Mouse (Mus musculus) spleen, postnatal 4 days (tissue): ENCODE results near the gene H2al1b.
"Not testable (repeated sequence)": the region's sequence is repeated elsewhere in the genome, so short reads cannot be mapped to it uniquely, and the experiment has no call there.

ENCODE experiments used
- DNase-seq, 2 experiments: peaks; one replicate each; pipeline ENCODE4 v3.0.0; 2022; ENCODE audit warnings: low spot score in 2 of 2

The H2al1b gene

DNA sequence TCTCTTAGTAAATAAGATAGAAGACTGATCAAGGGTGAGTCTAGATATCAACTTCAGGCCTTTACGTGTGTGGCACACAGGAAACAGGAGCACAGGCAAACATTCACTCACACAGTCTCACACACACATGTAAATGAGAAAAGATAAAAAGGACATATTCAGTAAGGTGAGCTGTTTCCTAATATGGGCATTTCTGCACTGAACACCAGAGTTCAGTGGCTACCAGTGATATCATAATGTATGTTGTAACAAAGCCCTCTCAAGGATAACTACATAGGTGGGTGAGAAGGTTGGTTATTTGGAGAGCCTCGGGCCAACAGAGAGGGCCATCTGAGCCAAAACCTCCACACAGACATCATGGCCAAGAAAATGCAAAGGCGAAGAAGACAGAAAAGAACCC, at the start of gene H2al1b:
H2al1b (plus strand) TSS at position 301 of the 400 bp plus-strand sequence.
- not testable (repeated sequence) for DNase-seq

DNA sequence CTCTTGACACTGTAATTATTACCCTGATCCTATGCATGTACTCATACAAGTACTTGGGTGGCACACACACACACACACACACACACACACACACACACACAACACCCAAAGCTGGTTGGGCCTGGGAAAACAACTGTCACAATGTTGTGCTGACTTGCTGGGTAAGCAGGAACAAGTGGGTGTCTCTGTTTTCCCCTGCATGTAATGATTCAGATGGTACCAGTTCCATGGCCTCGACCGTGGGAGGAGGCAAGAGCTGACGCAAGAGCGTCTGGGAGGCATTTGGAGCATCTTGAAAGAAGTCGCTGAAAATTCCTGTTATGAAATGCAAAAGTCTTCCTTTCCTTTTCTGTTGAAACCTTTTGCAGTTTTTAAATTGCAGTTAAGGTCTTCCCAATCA, 48.2 kb upstream of the H2al1b start:
- no peak for DNase-seq

DNA sequence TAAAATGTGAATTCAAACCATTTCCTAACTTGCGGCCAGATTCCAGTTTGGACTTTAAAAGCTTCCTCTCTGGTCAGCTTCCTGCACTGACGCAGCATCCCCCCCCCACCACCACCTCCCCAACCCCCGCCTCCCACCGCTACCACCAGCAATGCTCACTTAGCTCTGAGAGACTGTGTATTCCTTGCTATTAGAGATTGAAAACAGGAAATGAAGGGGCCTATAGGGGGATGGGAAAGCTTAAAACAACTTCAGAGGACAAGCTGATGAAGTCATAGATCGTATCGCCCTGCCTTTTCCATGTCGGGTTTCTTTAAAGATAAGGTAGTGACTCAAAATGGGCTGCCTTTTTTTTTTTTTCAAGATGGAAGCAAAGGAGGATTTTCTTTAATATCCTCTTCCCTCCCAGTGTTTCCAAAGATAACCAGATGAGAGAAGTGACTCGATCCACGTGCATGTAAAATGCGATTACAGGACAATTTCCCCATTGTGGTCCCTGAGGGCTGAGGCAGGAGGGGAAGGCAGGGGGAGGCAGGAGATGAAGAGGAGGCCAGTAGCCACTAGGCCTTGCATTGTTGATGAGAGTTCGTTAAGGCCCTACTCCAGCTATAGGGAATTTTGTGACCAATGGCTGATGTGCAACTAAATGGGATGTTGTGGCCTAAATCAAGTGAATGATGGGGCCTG, 47.6 kb upstream of the H2al1b start:
- no peak for DNase-seq

DNA sequence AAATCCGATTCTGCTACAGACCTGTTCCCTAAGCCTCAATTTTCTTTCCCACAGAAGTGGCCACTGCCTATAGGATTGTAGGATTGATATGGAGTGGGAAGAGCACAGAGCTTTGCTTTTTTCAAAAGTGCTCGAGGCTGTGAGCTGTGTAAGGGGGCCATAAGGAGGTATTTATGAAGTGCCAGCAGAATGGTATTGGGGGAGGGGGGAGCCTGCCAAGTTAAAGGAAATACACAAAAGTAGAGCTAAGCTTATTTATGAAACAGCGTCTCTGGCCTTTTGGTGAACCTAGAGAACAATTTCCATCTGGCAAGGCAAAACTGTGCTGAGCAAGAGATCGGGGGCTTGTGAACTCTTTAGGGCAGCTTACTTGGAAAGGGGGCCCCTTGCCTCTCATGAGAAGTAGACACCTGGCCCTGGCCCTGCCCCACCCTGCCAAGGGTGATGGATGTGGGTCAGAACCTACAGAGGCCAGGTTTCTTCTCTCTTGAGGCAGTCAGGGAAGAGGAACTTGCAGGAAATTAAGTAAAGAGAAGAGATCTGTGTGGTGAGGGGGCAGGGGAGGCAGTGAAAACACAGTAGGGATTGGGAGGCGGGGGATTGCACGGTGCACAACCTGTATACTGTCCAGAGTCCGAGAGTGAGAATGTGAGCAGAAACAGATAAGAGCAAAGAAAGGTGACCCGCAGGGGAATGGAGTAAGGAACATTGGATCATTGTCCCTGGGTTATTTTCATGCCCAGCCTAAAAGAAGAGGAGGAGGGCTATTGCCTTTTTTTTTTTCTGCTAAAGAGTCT, 46.5 kb upstream of the H2al1b start:
- no peak for DNase-seq

DNA sequence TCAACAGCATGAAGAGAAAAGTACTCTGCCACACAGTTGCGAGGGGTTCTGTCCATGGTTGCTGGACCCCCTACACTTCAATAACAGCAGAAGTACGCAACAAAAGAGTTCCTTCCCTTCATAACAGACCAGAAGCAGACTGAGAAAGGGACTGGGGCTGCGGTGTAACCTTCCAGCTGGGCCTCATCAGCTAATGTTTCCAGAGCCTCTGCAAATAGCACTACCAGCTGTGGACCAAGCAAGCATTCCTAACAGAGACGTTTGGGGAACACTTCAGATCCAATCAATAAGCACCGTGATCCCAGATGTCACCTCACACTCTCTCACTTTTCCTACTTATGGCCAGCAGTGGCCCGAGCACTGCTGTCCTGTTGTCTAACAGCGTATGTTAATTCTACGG, 37.3 kb upstream of the H2al1b start:
- no peak for DNase-seq

DNA sequence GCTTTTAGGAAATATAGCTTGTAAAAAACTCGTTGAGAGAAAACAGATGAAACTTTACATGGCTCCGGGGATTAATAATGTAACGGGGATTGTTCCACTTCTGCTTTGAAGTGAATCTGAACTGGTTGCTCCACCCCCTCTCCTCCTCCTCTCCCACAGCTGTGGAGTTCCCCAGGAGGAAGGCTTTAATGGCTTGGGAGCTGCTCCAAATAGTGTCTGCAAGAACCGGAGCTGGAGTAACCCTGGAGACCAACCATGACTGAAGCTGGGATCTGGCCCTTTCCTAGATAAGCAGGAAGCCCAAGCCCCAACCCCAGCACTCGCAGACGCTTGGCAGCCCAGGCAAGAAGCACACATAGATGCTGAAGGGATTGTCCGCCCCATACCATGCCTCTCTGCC, 34.4 kb upstream of the H2al1b start:
- no peak for DNase-seq

DNA sequence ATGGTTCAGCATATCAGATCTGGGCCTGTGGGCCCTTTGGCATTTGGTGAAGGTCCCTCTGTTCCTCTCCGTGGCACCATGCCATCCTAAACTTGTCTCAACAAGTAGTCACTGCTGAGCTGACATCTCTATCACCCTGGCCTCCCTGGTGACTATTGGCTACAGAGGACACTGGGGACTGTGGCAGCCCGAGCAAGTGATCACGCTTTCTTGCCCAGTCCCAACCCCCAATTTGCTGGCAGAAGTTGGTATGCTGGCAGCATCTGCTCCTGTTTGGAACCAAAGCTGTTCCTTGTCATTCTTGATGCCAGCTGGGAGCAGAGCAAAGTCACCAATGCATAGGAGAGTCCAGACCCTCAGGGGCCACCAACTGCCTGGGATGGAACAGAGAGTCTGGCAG, 33.2 kb upstream of the H2al1b start:
- no peak for DNase-seq

DNA sequence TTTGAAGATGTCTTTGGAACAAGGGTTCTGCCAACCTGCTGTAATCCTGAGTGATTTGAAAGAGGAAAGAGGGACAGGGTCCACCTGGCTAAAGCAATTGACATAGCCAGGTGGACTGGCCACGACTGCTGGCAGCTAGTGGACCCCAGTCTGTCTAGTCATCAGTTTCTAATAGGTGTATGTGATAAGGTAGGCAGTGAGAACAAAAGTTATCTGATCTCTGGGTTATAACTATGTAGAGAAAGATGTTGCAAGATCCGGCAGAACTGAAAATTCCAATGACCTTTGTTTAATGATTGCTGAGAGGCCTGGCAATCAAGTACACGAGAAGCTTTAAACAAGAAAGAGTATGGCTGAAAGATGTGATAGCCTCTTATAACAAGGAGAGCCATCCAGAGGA, 29.0 kb upstream of the H2al1b start:
- no peak for DNase-seq

DNA sequence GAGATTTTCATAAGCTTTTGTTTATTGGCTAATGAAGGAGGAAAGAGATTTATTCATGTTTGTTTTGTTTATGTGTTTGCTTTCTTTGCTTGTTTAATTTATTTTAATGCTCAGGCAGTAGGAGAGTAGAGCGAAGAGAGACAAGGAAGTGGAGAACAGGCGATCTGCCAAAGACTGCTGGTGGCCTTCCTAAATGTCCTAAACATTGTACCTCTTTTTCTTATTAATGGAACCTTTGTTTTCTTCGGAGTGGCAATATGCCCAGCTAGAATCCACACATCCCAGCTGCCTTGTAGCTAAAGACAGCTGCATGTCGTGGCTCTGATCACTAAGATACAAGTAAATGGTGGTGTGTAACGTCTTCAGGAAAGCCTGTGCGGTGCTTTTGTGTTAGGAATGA, 25.1 kb upstream of the H2al1b start:
- DNase-seq: no peak

DNA sequence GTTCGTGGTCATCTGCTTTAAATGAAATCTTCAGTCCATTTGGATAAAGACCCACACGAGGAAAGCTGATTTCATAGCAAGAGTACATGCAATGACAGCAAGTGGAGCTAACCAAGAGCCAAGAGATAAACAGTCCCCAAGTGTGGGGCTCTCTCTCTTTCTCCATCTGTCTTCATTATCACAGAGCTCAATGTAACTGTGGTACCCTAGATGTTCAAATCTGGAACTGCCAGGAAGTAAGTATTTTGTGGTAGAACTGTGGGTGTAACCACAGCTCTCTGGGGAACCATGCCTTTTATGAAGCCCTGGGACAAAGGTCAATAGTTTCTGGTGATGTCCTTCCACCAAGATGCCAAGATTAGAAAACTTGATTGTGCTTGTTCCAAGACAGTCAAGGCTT, 21.5 kb upstream of the H2al1b start:
- DNase-seq: no peak

DNA sequence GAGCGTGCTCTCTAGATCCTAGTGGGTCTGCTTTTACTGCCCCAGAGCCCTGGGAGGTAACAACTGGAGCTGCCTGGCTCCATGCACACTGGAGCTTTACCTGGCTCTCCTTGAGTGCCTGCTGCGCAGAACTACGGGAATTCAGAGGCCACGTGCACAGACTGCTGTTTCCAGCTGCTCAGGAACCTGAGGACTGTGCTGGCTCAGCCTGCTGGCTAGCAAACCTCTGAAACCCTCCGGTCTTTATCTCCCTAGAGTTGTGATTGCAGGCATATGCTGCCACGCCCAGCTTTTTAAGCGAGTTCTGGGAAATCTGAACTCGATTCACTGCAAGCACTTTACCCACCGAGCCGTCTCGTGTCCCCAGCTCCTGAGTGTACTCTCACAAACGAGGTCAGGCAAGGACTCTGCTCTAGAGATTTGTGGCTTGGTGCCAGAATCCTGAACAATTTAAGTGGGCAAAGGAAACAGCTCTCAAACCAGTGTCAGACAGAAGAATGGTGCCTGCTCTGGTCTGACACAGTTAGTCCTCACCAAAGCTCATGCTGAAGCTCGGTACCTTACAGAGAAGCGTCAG, 13.8 kb upstream of the H2al1b start:
- no peak for DNase-seq

DNA sequence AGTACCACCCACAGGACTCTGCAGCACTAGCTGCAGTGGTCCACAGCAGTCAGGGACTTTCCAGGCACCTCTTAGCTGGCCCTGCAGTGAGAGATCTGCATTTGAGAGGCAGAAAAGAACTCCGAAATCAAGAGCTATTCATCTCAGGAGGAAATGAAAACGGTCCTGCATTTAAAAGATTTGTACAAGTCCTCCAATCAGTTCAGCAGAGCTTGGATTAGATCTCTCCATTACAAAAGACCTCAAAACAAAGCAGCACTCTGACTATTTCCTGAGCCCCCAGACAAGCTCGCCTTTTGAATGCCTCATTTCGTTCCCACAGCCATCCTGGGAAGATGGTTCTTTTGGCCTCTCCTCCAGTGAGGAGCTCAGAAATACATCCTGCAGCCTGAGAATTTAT, 13.0 kb upstream of the H2al1b start:
- DNase-seq: no peak

DNA sequence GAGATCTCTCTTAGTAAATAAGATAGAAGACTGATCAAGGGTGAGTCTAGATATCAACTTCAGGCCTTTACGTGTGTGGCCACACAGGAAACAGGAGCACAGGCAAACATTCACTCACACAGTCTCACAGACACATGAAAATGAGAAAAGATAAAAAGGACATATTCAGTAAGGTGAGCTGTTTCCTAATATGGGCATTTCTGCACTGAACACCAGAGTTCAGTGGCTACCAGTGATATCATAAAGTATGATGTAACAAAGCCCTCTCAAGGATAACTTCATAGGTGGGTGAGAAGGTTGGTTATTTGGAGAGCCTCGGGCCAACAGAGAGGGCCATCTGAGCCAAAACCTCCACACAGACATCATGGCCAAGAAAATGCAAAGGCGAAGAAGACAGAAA, 3.3 kb upstream of the H2al1b start, which contains the start of gene H2al1a:
H2al1a (plus strand) TSS at position 301 of the 400 bp plus-strand sequence.
- not testable (repeated sequence) for DNase-seq

DNA sequence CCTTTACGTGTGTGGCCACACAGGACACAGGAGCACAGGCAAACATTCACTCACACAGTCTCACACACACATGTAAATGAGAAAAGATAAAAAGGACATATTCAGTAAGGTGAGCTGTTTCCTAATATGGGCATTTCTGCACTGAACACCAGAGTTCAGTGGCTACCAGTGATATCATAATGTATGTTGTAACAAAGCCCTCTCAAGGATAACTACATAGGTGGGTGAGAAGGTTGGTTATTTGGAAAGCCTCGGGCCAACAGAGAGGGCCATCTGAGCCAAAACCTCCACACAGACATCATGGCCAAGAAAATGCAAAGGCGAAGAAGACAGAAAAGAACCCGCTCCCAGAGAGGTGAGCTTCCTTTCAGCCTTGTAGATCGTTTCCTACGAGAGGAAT, 3.1 kb downstream of the H2al1b start, which contains the start of gene H2al1c:
H2al1c (plus strand) TSS at position 301 of the 400 bp plus-strand sequence.
- not testable (repeated sequence) for DNase-seq

DNA sequence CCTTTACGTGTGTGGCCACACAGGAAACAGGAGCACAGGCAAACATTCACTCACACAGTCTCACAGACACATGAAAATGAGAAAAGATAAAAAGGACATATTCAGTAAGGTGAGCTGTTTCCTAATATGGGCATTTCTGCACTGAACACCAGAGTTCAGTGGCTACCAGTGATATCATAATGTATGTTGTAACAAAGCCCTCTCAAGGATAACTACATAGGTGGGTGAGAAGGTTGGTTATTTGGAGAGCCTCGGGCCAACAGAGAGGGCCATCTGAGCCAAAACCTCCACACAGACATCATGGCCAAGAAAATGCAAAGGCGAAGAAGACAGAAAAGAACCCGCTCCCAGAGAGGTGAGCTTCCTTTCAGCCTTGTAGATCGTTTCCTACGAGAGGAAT, 6.3 kb downstream of the H2al1b start, which contains the start of gene H2al1d:
H2al1d (plus strand) TSS at position 301 of the 400 bp plus-strand sequence.
- DNase-seq: not testable (repeated sequence)

DNA sequence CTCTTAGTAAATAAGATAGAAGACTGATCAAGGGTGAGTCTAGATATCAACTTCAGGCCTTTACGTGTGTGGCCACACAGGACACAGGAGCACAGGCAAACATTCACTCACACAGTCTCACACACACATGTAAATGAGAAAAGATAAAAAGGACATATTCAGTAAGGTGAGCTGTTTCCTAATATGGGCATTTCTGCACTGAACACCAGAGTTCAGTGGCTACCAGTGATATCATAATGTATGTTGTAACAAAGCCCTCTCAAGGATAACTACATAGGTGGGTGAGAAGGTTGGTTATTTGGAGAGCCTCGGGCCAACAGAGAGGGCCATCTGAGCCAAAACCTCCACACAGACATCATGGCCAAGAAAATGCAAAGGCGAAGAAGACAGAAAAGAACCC, 9.4 kb downstream of the H2al1b start, which contains the start of gene H2al1e:
H2al1e (plus strand) TSS at position 301 of the 400 bp plus-strand sequence.
- not testable (repeated sequence) for DNase-seq

DNA sequence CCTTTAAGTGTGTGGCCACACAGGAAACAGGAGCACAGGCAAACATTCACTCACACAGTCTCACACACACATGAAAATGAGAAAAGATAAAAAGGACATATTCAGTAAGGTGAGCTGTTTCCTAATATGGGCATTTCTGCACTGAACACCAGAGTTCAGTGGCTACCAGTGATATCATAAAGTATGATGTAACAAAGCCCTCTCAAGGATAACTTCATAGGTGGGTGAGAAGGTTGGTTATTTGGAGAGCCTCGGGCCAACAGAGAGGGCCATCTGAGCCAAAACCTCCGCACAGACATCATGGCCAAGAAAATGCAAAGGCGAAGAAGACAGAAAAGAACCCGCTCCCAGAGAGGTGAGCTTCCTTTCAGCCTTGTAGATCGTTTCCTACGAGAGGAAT, 12.6 kb downstream of the H2al1b start, which contains the start of gene H2al1f:
H2al1f (plus strand) TSS at position 301 of the 400 bp plus-strand sequence.
- not testable (repeated sequence) for DNase-seq

DNA sequence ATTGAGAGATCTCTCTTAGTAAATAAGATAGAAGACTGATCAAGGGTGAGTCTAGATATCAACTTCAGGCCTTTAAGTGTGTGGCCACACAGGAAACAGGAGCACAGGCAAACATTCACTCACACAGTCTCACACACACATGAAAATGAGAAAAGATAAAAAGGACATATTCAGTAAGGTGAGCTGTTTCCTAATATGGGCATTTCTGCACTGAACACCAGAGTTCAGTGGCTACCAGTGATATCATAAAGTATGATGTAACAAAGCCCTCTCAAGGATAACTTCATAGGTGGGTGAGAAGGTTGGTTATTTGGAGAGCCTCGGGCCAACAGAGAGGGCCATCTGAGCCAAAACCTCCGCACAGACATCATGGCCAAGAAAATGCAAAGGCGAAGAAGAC, 15.7 kb downstream of the H2al1b start, which contains the start of gene H2al1g:
H2al1g (plus strand) TSS at position 301 of the 400 bp plus-strand sequence.
- not testable (repeated sequence) for DNase-seq

DNA sequence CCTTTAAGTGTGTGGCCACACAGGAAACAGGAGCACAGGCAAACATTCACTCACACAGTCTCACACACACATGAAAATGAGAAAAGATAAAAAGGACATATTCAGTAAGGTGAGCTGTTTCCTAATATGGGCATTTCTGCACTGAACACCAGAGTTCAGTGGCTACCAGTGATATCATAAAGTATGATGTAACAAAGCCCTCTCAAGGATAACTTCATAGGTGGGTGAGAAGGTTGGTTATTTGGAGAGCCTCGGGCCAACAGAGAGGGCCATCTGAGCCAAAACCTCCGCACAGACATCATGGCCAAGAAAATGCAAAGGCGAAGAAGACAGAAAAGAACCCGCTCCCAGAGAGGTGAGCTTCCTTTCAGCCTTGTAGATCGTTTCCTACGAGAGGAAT, 19.0 kb downstream of the H2al1b start, which contains the start of gene H2al1h:
H2al1h (plus strand) TSS at position 301 of the 400 bp plus-strand sequence.
- not testable (repeated sequence) for DNase-seq

DNA sequence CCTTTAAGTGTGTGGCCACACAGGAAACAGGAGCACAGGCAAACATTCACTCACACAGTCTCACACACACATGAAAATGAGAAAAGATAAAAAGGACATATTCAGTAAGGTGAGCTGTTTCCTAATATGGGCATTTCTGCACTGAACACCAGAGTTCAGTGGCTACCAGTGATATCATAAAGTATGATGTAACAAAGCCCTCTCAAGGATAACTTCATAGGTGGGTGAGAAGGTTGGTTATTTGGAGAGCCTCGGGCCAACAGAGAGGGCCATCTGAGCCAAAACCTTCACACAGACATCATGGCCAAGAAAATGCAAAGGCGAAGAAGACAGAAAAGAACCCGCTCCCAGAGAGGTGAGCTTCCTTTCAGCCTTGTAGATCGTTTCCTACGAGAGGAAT, 22.1 kb downstream of the H2al1b start, which contains the start of gene H2al1i:
H2al1i (plus strand) TSS at position 301 of the 400 bp plus-strand sequence.
- not testable (repeated sequence) for DNase-seq

DNA sequence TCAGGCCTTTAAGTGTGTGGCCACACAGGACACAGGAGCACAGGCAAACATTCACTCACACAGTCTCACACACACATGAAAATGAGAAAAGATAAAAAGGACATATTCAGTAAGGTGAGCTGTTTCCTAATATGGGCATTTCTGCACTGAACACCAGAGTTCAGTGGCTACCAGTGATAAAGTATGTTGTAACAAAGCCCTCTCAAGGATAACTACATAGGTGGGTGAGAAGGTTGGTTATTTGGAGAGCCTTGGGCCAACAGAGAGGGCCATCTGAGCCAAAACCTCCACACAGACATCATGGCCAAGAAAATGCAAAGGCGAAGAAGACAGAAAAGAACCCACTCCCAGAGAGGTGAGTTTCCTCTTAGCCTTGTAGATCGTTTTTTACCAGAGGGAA, 25.3 kb downstream of the H2al1b start, which contains the start of gene H2al1j:
H2al1j (plus strand) TSS at position 301 of the 400 bp plus-strand sequence.
- DNase-seq: not testable (repeated sequence)

DNA sequence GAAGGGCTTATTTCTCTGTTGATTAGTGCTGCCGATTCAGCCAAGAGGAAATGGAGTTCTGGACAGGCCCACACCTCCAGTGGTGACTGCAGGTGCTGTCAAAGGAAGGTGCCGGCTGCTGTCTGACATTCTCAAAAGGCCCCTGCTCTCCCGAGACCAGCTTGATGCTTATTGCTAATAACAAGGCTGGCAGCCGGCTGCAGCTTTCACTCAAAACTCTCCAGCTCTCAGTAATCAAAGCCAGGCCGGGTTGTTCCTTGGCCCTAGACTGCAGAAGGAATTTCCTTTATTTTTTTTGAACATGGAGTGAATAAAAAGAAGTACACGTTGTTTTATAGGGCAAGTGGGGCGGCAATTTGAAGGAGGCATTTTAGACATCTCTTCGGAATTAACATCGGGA, 43.5 kb downstream of the H2al1b start:
- no peak for DNase-seq
